Mouse (Mus musculus): ENCODE results near the gene Abcc12.

GRCm38 (mm10) chr8:86604676-86605075 lies 24.2 kb upstream of the Abcc12 start:
- TF ChIP-seq CTCF (IDR thresholded peaks at IDR 0.05) (no peak), POLR2A (IDR thresholded peaks at IDR 0.05; ENCODE audit: insufficient read depth, low read depth, low read length) (no peak), EP300 (IDR thresholded peaks at IDR 0.05; ENCODE audit: insufficient read depth, low read depth, low read length) (no peak)

Measured in heart, adult 2 months (tissue).